Mouse (Mus musculus) brown adipose tissue, adult 24 weeks (tissue): ENCODE data around the gene Rilpl1. TPM values are rescaled to one million over a fixed set of nuclear protein-coding genes. Genes with fewer than 3 reads are reported as not detected.

Experiments used
- polyA plus RNA-seq: library from polyadenylated mRNA; stranded (reverse); fragments of >200 nt; gene quantifications from 2 replicates; pipeline ENCODE4 v1.2.4, GENCODE M21; 2012; ENCODE audit not compliant: missing spikeins, insufficient read depth, insufficient read length

The Rilpl1 gene
- polyA plus RNA-seq, 1 experiment: 4.9 TPM

Other genes with a start within 250 kb of the Rilpl1 start
- gene Mphosph9, start 203.4 kb downstream of the Rilpl1 start, polyA plus RNA-seq: 2.0 and 3.7 TPM in 2 replicates
- gene 2810006K23Rik, start 203.3 kb downstream of the Rilpl1 start, polyA plus RNA-seq: 17.1 and 19.3 TPM in 2 replicates
- 61.9 and 82.3 TPM in 2 replicates for gene Cdk2ap1, start 168.3 kb downstream of the Rilpl1 start, polyA plus RNA-seq
- gene Sbno1, start 105.4 kb downstream of the Rilpl1 start, polyA plus RNA-seq: 35.5 and 47.6 TPM in 2 replicates
- gene Kmt5a, start 91.5 kb downstream of the Rilpl1 start, polyA plus RNA-seq: 63.9 and 139 TPM in 2 replicates
- gene Rilpl2, start 53.0 kb downstream of the Rilpl1 start, polyA plus RNA-seq: 10.8 and 15.6 TPM in 2 replicates
- gene Snrnp35, start 48.3 kb downstream of the Rilpl1 start, polyA plus RNA-seq: 12.4 and 13.4 TPM in 2 replicates
- gene Tmed2, start 9.3 kb upstream of the Rilpl1 start, polyA plus RNA-seq: 330 and 403 TPM in 2 replicates
- 2.1 and 3.7 TPM in 2 replicates for gene Ddx55, start 21.5 kb upstream of the Rilpl1 start, polyA plus RNA-seq
- gene Eif2b1, start 47.7 kb upstream of the Rilpl1 start, polyA plus RNA-seq: 28.3 and 32.1 TPM in 2 replicates
- gene Gtf2h3, start 47.7 kb upstream of the Rilpl1 start, polyA plus RNA-seq: 26.3 and 29.6 TPM in 2 replicates
- gene Atp6v0a2, start 97.2 kb upstream of the Rilpl1 start, polyA plus RNA-seq: 26.3 and 29.0 TPM in 2 replicates
- not detected in 2 replicates for gene Dnah10, start 193.7 kb upstream of the Rilpl1 start, polyA plus RNA-seq